Mouse (Mus musculus) urinary bladder, postnatal 36 days (tissue): ENCODE data around the gene Fdx1.
A peak's percentile ranks its signal among the peaks of the same experiment; 100 is the strongest.

Experiments used
- DNase-seq, 2 experiments: peaks; one replicate each; pipeline ENCODE4 v3.0.0; 2022; ENCODE audit warnings: low spot score in 2 of 2, mixed read lengths in 1 of 2

The Fdx1 gene

GRCm38 (mm10) chr9:51962975-51963701 lies at the start of gene Fdx1:
Fdx1 (minus strand) TSS chr9:51963556.
- peak; percentile 81 to 87 for DNase-seq

- no peak for DNase-seq
Observed at GRCm38 (mm10) chr9:52012781-52013436, 49.6 kb upstream of the Fdx1 start.

- no peak for DNase-seq
Observed at GRCm38 (mm10) chr9:52012311-52012710, 49.0 kb upstream of the Fdx1 start.

- no peak for DNase-seq
Observed at GRCm38 (mm10) chr9:52008511-52008910, 45.2 kb upstream of the Fdx1 start.

- no peak for DNase-seq
Observed at GRCm38 (mm10) chr9:52007341-52007740, 44.0 kb upstream of the Fdx1 start.

GRCm38 (mm10) chr9:52003501-52003900 lies 40.1 kb upstream of the Fdx1 start:
- DNase-seq = no peak

- no peak for DNase-seq
Observed at GRCm38 (mm10) chr9:51995331-51996099, 32.2 kb upstream of the Fdx1 start.

- no peak for DNase-seq
Observed at GRCm38 (mm10) chr9:51994636-51995260, 31.4 kb upstream of the Fdx1 start.

GRCm38 (mm10) chr9:51993486-51994275 lies 30.3 kb upstream of the Fdx1 start:
- DNase-seq = no peak

- DNase-seq = no peak
Observed at GRCm38 (mm10) chr9:51991241-51991876, 28.0 kb upstream of the Fdx1 start.

GRCm38 (mm10) chr9:51990828-51991227 lies 27.5 kb upstream of the Fdx1 start:
- DNase-seq = peak in 1 of 2 experiments; percentile 30

GRCm38 (mm10) chr9:51985493-51986099 lies 22.2 kb upstream of the Fdx1 start:
- DNase-seq = peak in 1 of 2 experiments; percentile 37

- no peak for DNase-seq
Observed at GRCm38 (mm10) chr9:51981131-51981530, 17.8 kb upstream of the Fdx1 start.

GRCm38 (mm10) chr9:51979301-51979700 lies 15.9 kb upstream of the Fdx1 start:
- no peak for DNase-seq

GRCm38 (mm10) chr9:51978545-51979259 lies 15.3 kb upstream of the Fdx1 start:
- DNase-seq = no peak

GRCm38 (mm10) chr9:51977439-51978000 lies 14.2 kb upstream of the Fdx1 start:
- peak; percentile 74 to 87 for DNase-seq

GRCm38 (mm10) chr9:51974871-51975270 lies 11.5 kb upstream of the Fdx1 start:
- no peak for DNase-seq

GRCm38 (mm10) chr9:51973846-51974245 lies 10.5 kb upstream of the Fdx1 start:
- no peak for DNase-seq

GRCm38 (mm10) chr9:51966373-51966772 lies 3.0 kb upstream of the Fdx1 start:
- DNase-seq = no peak
